Mouse (Mus musculus) liver, postnatal 0 days (tissue): Measurements from ENCODE around the gene 5430427O19Rik.

ENCODE experiments used
- CTCF ChIP-seq: sonication (generic); IDR thresholded peaks from 2 replicates; pipeline ENCODE4 v1.5.1; 2016; ENCODE audit warnings: antibody characterized with exemption, low read depth
- EP300 ChIP-seq: IDR thresholded peaks from 2 replicates; pipeline ENCODE4 v1.6.1; 2016; ENCODE audit warnings: antibody characterized with exemption, low read depth, mild to moderate bottlenecking

- TF ChIP-seq CTCF: no peak
- TF ChIP-seq EP300: no peak
Observed at GRCm38 (mm10) chrX:85875951-85876350, 5.8 kb downstream of the 5430427O19Rik start.
